Mouse (Mus musculus) limb, embryonic 10.5 days (tissue): Measurements from ENCODE around the gene H2-Ob. TPM values are rescaled to one million over a fixed set of nuclear protein-coding genes. Genes with fewer than 3 reads are reported as not detected.
"Not testable (repeated sequence)": the region's sequence is repeated elsewhere in the genome, so short reads cannot be mapped to it uniquely, and the experiment has no call there.

ENCODE experiments used
- DNase-seq: peaks from one replicate; pipeline ENCODE4 v3.0.0-alpha.2; 2017; ENCODE audit warnings: low spot score
- H3K27ac ChIP-seq: fragments of 300-500 bp; sonication (generic); 2 replicates; pipeline ENCODE4 v1.5.1; 2016; ENCODE audit warnings: mild to moderate bottlenecking
- H3K27me3 ChIP-seq: fragments of 300-500 bp; sonication (generic); 2 replicates; pipeline ENCODE4 v1.6.1; 2016; ENCODE audit warnings: low read depth, mild to moderate bottlenecking; ENCODE audit not compliant: poor library complexity, severe bottlenecking
- H3K36me3 ChIP-seq: fragments of 300-500 bp; sonication (generic); 2 replicates; pipeline ENCODE4 v1.6.1; 2016; ENCODE audit warnings: mild to moderate bottlenecking, moderate library complexity
- H3K4me1 ChIP-seq: fragments of 300-500 bp; sonication (generic); 2 replicates; pipeline ENCODE4 v1.6.1; 2016
- H3K4me3 ChIP-seq: fragments of 300-500 bp; sonication (generic); 2 replicates; pipeline ENCODE4 v1.5.1; 2016; ENCODE audit warnings: mild to moderate bottlenecking, moderate library complexity
- H3K9me3 ChIP-seq: fragments of 300-500 bp; sonication (generic); replicated peaks from 2 replicates; pipeline ENCODE4 v1.6.1; 2016; ENCODE audit warnings: mild to moderate bottlenecking
- WGBS: fragments of 180-500 bp; shearing (Covaris S2); methylation state at CpG from one replicate; pipeline ENCODE4 v1.1.7; 2016; 5-methylcytosine and 5-hydroxymethylcytosine counted together
- polyA plus RNA-seq: library from polyadenylated mRNA; unstranded; fragments of >200 nt; fragmentation: Nextera tagmentation; extraction: Ambion mirVana; gene quantifications from 2 replicates; pipeline ENCODE4 v1.2.1, GENCODE M21; 2016

Gene H2-Ob
- polyA plus RNA-seq, 1 experiment from 2014 or later: not detected

DNA sequence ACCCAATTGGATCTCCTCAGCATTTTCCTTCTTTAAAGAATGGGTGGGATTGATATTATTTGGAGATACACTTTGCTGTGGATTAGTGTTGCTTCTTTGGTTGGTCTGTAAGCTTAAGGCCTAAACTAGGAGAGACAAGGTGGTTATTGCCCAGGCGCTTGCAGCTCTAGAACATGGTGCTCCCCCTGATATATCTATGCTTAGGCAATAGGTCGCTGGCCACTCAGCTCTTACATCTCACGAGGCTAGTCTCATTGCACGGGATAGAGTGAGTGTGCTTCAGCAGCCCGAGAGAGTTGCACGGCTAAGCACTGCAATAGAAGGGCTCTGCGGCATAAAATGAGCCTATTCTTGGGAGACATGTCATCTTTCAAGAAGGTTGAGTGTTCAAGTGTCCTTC, 6.7 kb upstream of the H2-Ob start:
- H3K4me1 ChIP-seq, H3K27ac ChIP-seq, H3K4me3 ChIP-seq, H3K27me3 ChIP-seq, DNase-seq, H3K9me3 ChIP-seq, H3K36me3 ChIP-seq: not testable (repeated sequence)
- 84% methylated on average over 6 of the region's 7 CpGs for WGBS

DNA sequence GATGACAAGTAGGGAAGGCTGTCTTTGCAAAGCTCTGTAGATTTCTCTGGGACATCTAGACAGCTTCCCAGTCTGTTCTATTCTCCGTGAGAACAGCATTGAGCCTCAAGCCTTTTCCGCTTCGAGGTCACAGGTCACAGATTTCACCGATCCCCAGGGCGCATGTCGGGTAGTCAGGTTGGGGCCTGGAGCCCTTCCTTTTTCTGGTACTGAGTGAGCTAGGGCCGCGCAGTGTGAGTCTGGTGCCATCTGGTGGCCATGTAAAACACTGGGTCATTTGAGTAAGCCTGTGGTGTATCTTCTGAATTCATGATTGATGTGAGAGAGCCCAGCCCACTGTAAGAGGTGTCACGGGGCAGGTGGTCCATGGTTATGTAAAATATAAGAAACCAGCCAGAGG, 3.8 kb upstream of the H2-Ob start:
- Histone ChIP-seq H3K4me3 (no peak overlapping the region), H3K27me3 (no peaks in the 10 kb centered on the region), H3K27ac (no peak overlapping the region), H3K36me3 (no peaks in the 10 kb centered on the region), H3K4me1 (no peaks in the 10 kb centered on the region), H3K9me3 (no peaks in the 10 kb centered on the region)
- peak; percentile 52 for DNase-seq
- WGBS: 61% methylated on average over 9 of the region's 9 CpGs

- WGBS: 86% methylated on average over 5 of the region's 5 CpGs
- DNase-seq: no peak
- no peaks in the 10 kb centered on the region for H3K9me3 ChIP-seq
- no peak overlapping the region for H3K27ac ChIP-seq
- no peaks in the 10 kb centered on the region for H3K36me3 ChIP-seq
- no peaks in the 10 kb centered on the region for H3K4me1 ChIP-seq
- no peak overlapping the region for H3K4me3 ChIP-seq
- H3K27me3 ChIP-seq: no peaks in the 10 kb centered on the region
These were observed 2.0 kb upstream of the H2-Ob start for GRCm38 (mm10) chr17:34236691-34237090.

DNA sequence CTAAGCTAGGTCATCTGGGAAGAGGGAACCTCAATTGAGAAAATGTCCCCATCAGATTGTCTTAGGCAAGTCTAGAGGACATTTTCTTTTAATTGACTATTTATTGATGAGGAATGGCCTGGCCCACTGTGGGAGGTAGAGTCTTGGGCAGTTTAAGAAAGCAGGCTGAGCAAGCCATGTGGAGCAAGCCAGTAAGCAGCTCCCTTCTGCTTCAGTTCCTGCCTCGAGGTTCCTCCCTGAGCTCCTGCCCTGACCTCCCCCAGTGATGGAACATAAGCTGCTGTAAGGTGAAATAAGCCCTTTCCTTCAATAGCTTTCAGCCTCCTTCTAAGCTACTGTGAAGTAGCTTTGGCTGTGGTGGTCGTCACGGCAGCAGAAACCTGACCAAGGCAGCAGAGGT, 962 bp upstream of the H2-Ob start:
- DNase-seq: no peak
- H3K4me3 ChIP-seq: no peak overlapping the region
- H3K27me3 ChIP-seq: no peaks in the 10 kb centered on the region
- no peaks in the 10 kb centered on the region for H3K9me3 ChIP-seq
- 84% methylated on average over 3 of the region's 3 CpGs for WGBS
- no peaks in the 10 kb centered on the region for H3K36me3 ChIP-seq
- H3K27ac ChIP-seq: no peak overlapping the region
- H3K4me1 ChIP-seq: no peaks in the 10 kb centered on the region

GRCm38 (mm10) chr17:34239601-34240041, 918 bp downstream of the H2-Ob start:
- Histone ChIP-seq H3K27ac (no peak overlapping the region), H3K27me3 (no peaks in the 10 kb centered on the region), H3K4me1 (no peaks in the 10 kb centered on the region), H3K36me3 (no peaks in the 10 kb centered on the region), H3K4me3 (no peak overlapping the region), H3K9me3 (no peaks in the 10 kb centered on the region)
- no peak for DNase-seq
- WGBS: 78% methylated on average over 10 of the region's 10 CpGs

DNA sequence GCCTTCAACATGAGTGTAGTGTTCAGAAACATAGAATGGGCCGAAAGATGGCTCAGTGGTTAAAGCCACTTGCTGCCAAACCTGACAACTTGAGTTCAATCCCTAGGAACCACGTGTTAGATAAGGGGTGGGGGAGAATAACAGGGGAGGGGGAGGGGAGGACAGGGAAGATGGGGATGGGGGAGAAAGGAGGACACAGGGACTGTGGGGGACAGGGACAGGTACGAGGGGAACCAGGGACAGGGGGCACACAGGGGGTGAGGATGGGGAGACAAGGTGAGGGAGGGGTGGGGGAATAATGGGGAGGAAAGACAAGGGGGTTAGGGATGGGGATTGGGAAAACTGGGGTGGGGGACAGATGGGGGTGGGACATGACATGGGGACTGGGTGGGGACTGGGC, 1.7 kb downstream of the H2-Ob start:
- DNase-seq: no peak
- H3K4me1 ChIP-seq: no peaks in the 10 kb centered on the region
- H3K27ac ChIP-seq: no peak overlapping the region
- H3K36me3 ChIP-seq: no peaks in the 10 kb centered on the region
- no peaks in the 10 kb centered on the region for H3K27me3 ChIP-seq
- no peaks in the 10 kb centered on the region for H3K9me3 ChIP-seq
- no peak overlapping the region for H3K4me3 ChIP-seq
- WGBS: 81% methylated on average over 3 of the region's 3 CpGs

- Histone ChIP-seq H3K9me3 (no peaks in the 10 kb centered on the region), H3K4me3 (no peak overlapping the region), H3K27me3 (no peaks in the 10 kb centered on the region), H3K4me1 (no peaks in the 10 kb centered on the region), H3K27ac (no peak overlapping the region), H3K36me3 (no peaks in the 10 kb centered on the region)
- WGBS: 81% methylated on average over 6 of the region's 6 CpGs
- DNase-seq: no peak
These were observed 2.2 kb downstream of the H2-Ob start for GRCm38 (mm10) chr17:34240916-34241315.

- H3K27ac ChIP-seq: no peak overlapping the region
- no peak overlapping the region for H3K4me3 ChIP-seq
- H3K4me1 ChIP-seq: no peaks in the 10 kb centered on the region
- 82% methylated on average over 4 of the region's 4 CpGs for WGBS
- H3K36me3 ChIP-seq: no peaks in the 10 kb centered on the region
- no peaks in the 10 kb centered on the region for H3K9me3 ChIP-seq
- no peak for DNase-seq
- no peaks in the 10 kb centered on the region for H3K27me3 ChIP-seq
These were observed 6.0 kb downstream of the H2-Ob start for GRCm38 (mm10) chr17:34244656-34245055.

GRCm38 (mm10) chr17:34247047-34247446, 8.3 kb downstream of the H2-Ob start:
- no peaks in the 10 kb centered on the region for H3K36me3 ChIP-seq
- no peaks in the 10 kb centered on the region for H3K9me3 ChIP-seq
- 85% methylated on average over 3 of the region's 3 CpGs for WGBS
- DNase-seq: no peak
- no peaks in the 10 kb centered on the region for H3K27me3 ChIP-seq
- no peak overlapping the region for H3K27ac ChIP-seq
- H3K4me1 ChIP-seq: no peaks in the 10 kb centered on the region
- H3K4me3 ChIP-seq: no peak overlapping the region

DNA sequence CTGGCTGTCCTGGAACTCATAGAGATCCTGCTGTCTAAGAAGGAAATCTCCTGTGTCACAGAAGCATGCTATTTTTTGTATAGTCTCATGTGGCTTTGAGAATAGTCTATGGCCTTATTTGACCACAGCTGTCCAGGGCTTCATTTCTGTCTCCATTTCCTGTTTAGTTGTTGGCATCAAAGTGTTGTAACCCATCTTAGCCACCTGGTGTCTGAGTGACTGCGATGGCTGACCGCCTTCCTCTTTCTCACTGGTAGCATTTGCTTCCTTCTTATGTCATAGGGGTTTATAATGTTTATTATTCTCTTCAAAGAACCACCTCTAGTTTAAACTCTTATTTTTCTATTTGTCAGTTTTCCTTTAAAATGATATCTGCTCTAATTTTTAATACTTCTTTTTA, 10.1 kb downstream of the H2-Ob start:
- Histone ChIP-seq H3K9me3 (no peaks in the 10 kb centered on the region), H3K4me3 (no peak overlapping the region), H3K36me3 (no peaks in the 10 kb centered on the region), H3K27me3 (no peaks in the 10 kb centered on the region), H3K4me1 (no peaks in the 10 kb centered on the region), H3K27ac (no peak overlapping the region)
- DNase-seq: no peak
- 74% methylated on average over 2 of the region's 2 CpGs for WGBS

DNA sequence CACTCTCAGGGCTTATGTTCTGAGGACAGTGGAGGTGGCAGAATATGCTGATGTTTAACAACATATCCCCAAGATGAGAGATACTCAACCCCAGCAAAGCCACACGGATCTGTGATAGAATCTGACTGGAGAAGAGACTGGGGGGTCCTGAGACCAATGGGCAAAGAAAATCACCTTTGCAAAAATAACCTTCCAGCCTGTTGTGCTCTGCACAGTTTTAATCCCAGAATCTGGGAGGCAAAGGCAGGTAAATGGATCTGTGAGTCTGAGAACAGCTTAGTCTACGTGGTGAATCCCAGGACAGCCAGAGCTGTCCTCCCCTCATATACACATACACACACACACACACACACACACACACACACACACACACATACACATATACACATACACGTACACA, 10.7 kb downstream of the H2-Ob start:
- no peaks in the 10 kb centered on the region for H3K27me3 ChIP-seq
- WGBS: 52% methylated on average over 3 of the region's 3 CpGs
- H3K4me1 ChIP-seq: no peaks in the 10 kb centered on the region
- no peaks in the 10 kb centered on the region for H3K9me3 ChIP-seq
- no peak for DNase-seq
- H3K4me3 ChIP-seq: no peak overlapping the region
- H3K27ac ChIP-seq: no peak overlapping the region
- no peaks in the 10 kb centered on the region for H3K36me3 ChIP-seq

DNA sequence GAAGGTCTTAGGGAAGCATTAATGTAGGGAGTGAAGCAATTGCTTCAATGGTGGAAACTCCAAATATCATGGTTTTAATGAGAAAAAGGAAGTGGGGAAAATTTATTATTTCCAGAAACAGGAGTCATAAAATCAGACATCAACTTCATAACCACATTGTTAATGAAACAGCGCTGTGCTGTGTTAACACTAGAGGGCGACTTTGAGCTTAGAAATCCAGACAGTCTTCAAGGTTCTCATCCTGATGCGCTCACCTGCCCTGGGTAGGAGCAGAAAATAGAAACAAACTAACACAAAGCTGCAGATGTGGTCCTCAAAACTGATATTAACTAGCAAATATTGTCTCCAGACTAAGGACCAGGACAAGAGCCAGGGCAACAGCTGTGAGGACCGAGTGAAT, 11.2 kb downstream of the H2-Ob start:
- Histone ChIP-seq H3K9me3 (no peaks in the 10 kb centered on the region), H3K4me1 (no peaks in the 10 kb centered on the region), H3K27me3 (no peaks in the 10 kb centered on the region), H3K27ac (no peak overlapping the region), H3K36me3 (no peaks in the 10 kb centered on the region), H3K4me3 (no peak overlapping the region)
- peak; percentile 46 for DNase-seq
- WGBS: 22% methylated on average over 4 of the region's 4 CpGs

DNA sequence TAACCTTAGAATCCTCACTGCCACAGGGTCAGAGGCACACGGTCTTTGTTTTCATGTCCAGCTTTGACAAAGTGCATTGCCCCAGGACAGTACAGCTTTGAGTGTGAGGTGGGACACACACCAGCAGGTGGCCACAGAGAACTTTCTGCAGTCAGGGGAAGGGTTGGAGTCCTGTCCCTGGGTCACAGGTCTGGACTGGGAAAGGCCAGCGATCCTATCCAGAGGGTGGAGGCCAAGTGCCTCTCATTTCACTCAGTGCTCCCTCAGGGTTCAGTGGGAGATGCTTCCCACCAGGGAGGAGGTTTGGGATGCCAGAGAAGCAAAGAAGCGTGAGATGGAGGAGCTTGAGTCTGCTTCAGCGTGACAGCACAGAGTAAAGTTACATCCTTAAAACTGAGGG, 13.0 kb downstream of the H2-Ob start:
- 61% methylated on average over 4 of the region's 4 CpGs for WGBS
- Histone ChIP-seq H3K27me3 (no peaks in the 10 kb centered on the region), H3K9me3 (no peaks in the 10 kb centered on the region), H3K27ac (no peak overlapping the region), H3K4me3 (no peak overlapping the region), H3K4me1 (no peaks in the 10 kb centered on the region), H3K36me3 (no peaks in the 10 kb centered on the region)
- no peak for DNase-seq

- Histone ChIP-seq H3K4me3 (no peak overlapping the region), H3K27me3 (peaks cover 5% of the 10 kb centered on the region; the same call in 1 of the 2 replicates), H3K36me3 (no peaks in the 10 kb centered on the region), H3K9me3 (no peaks in the 10 kb centered on the region), H3K4me1 (no peaks in the 10 kb centered on the region), H3K27ac (no peak overlapping the region)
- 88% methylated on average over 5 of the region's 5 CpGs for WGBS
- no peak for DNase-seq
These were observed 17.8 kb downstream of the H2-Ob start for GRCm38 (mm10) chr17:34256501-34256900.
